Mouse (Mus musculus) bone marrow macrophage, adult 2 months (primary cell): ENCODE data around the gene Vmn1r230. TPM values are rescaled to one million over a fixed set of nuclear protein-coding genes. Genes with fewer than 3 reads are reported as not detected.

Experiments used
- H3K27ac ChIP-seq: 2 replicates; pipeline ENCODE4 v1.5.1; 2012; ENCODE audit warnings: low read depth, low read length; ENCODE audit not compliant: insufficient read depth
- H3K4me1 ChIP-seq: 2 replicates; pipeline ENCODE4 v1.6.1; 2012; ENCODE audit warnings: low read length; ENCODE audit not compliant: control insufficient read depth, insufficient read depth
- H3K4me3 ChIP-seq: 2 replicates; pipeline ENCODE4 v1.5.1; 2012; ENCODE audit warnings: mild to moderate bottlenecking, low read length, moderate library complexity; ENCODE audit not compliant: insufficient read depth
- CTCF ChIP-seq: IDR thresholded peaks from 2 replicates; pipeline ENCODE4 v1.5.1; 2012; ENCODE audit warnings: low read depth, mild to moderate bottlenecking, low read length, moderate library complexity
- POLR2A ChIP-seq: IDR thresholded peaks from 2 replicates; pipeline ENCODE4 v1.6.1; 2012; ENCODE audit warnings: mild to moderate bottlenecking, low read depth, low read length, borderline replicate concordance
- polyA plus RNA-seq: library from polyadenylated mRNA; stranded (reverse); fragments of >200 nt; gene quantifications from 2 replicates; pipeline ENCODE4 v1.2.4, GENCODE M21; 2012; ENCODE audit not compliant: missing spikeins, insufficient read depth, insufficient read length

The Vmn1r230 gene
- polyA plus RNA-seq, result 0.09 TPM in 1 of 2 replicates, not detected in the other

GRCm38 (mm10) chr17:20840144-20840543 is at the start of gene Vmn1r230:
Gene Vmn1r230 (plus strand): TSS chr17:20840444.
- no peaks in the 10 kb centered on the region for H3K4me1 ChIP-seq
- no peak within 1 kb of the TSS for H3K4me3 ChIP-seq
- TF ChIP-seq CTCF, result no peak
- TF ChIP-seq POLR2A, result no peak
- H3K27ac ChIP-seq, result no peak within 1 kb of the TSS

- Histone ChIP-seq H3K4me1 (no peaks in the 10 kb centered on the region), H3K27ac (no peak within 1 kb of the TSS), H3K4me3 (no peak within 1 kb of the TSS)
- TF ChIP-seq CTCF, result no peak
- TF ChIP-seq POLR2A, result no peak
These were observed 29.0 kb upstream of the Vmn1r230 start, which contains the start of gene Vmn1r229 for GRCm38 (mm10) chr17:20811255-20811654. Gene Vmn1r229 (plus strand): TSS chr17:20811555.

Other genes with a start within 250 kb of the Vmn1r230 start
- gene Vmn2r110, start 244.0 kb upstream of the Vmn1r230 start, polyA plus RNA-seq, result not detected in 2 replicates
- gene Fpr-rs3, start 215.6 kb upstream of the Vmn1r230 start, polyA plus RNA-seq, result not detected in 2 replicates
- not detected in 2 replicates for gene Vmn1r226, start 157.6 kb upstream of the Vmn1r230 start, polyA plus RNA-seq
- gene Vmn1r227, start 110.6 kb upstream of the Vmn1r230 start, polyA plus RNA-seq, result 0.11 and 0.20 TPM in 2 replicates
- gene Vmn1r228, start 54.3 kb upstream of the Vmn1r230 start, polyA plus RNA-seq, result not detected in 2 replicates
- gene Vmn1r229, start 28.9 kb upstream of the Vmn1r230 start, polyA plus RNA-seq, result 0.17 TPM in 1 of 2 replicates, not detected in the other
- gene Vmn1r231, start 64.6 kb downstream of the Vmn1r230 start, polyA plus RNA-seq, result not detected in 2 replicates
- not detected in 2 replicates for gene Vmn1r232, start 79.3 kb downstream of the Vmn1r230 start, polyA plus RNA-seq
- 193 and 210 TPM in 2 replicates for gene Ppp2r1a, start 104.9 kb downstream of the Vmn1r230 start, polyA plus RNA-seq
- gene Vmn1r233, start 156.0 kb downstream of the Vmn1r230 start, polyA plus RNA-seq, result not detected in 2 replicates
- gene Zfp160, start 168.5 kb downstream of the Vmn1r230 start, polyA plus RNA-seq, result 16.1 and 18.2 TPM in 2 replicates